Mouse (Mus musculus) forebrain, embryonic 14.5 days (tissue): ENCODE measurements around the gene Tnk2. TPM values are rescaled to one million over a fixed set of nuclear protein-coding genes. Genes with fewer than 3 reads are reported as not detected.
A peak's percentile ranks its signal among the peaks of the same experiment; 100 is the strongest.

ENCODE experiments used
- ATAC-seq: fragments of 200-750 bp; cut with Nextera tagmentation; 2 replicates; pipeline ENCODE4 v1.8.0; 2017; ENCODE audit warnings: mild to moderate bottlenecking, moderate library complexity
- DNase-seq: peaks from one replicate; pipeline ENCODE4 v3.0.0-alpha.2; 2015; ENCODE audit warnings: low spot score
- H3K27ac ChIP-seq: fragments of 300-500 bp; sonication (generic); 2 replicates; pipeline ENCODE4 v1.5.1; 2014; ENCODE audit warnings: low read depth, mild to moderate bottlenecking, control low read depth, low read length, moderate library complexity
- H3K27me3 ChIP-seq: fragments of 300-500 bp; sonication (generic); replicated peaks from 2 replicates; pipeline ENCODE4 v1.6.1; 2014; ENCODE audit warnings: low read length, control low read depth, mixed read lengths; ENCODE audit not compliant: control insufficient read depth, insufficient read depth
- H3K36me3 ChIP-seq: fragments of 300-500 bp; sonication (generic); 2 replicates; pipeline ENCODE4 v1.6.1; 2014; ENCODE audit warnings: low read length, control low read depth; ENCODE audit not compliant: control insufficient read depth, insufficient read depth
- H3K4me1 ChIP-seq: fragments of 300-500 bp; sonication (generic); 2 replicates; pipeline ENCODE4 v1.6.1; 2014; ENCODE audit warnings: antibody characterized with exemption, low read length, control low read depth; ENCODE audit not compliant: control insufficient read depth, insufficient read depth
- H3K4me2 ChIP-seq: fragments of 300-500 bp; sonication (generic); 2 replicates; pipeline ENCODE4 v1.6.1; 2014; ENCODE audit warnings: mild to moderate bottlenecking, control low read depth, low read length
- H3K4me3 ChIP-seq: fragments of 300-500 bp; sonication (generic); 2 replicates; pipeline ENCODE4 v1.5.1; 2014; ENCODE audit warnings: low read depth, low read length, control low read depth
- H3K9ac ChIP-seq: fragments of 300-500 bp; sonication (generic); 2 replicates; pipeline ENCODE4 v1.6.1; 2014; ENCODE audit warnings: mild to moderate bottlenecking, low read length, control low read depth, moderate library complexity
- H3K9me3 ChIP-seq: fragments of 300-500 bp; sonication (generic); replicated peaks from 2 replicates; pipeline ENCODE4 v1.6.1; 2016; ENCODE audit warnings: low read length, control low read depth, mixed read lengths; ENCODE audit not compliant: control insufficient read depth
- WGBS: fragments of 180-500 bp; shearing (Covaris S2); extraction: QIAGEN DNeasy Blood & Tissue Kit; methylation state at CpG from one replicate; pipeline ENCODE4 v1.1.7; 2014; 5-methylcytosine and 5-hydroxymethylcytosine counted together
- polyA plus RNA-seq: library from polyadenylated mRNA; unstranded; fragments of >200 nt; fragmentation: Nextera tagmentation; extraction: Ambion mirVana; gene quantifications from 2 replicates; pipeline ENCODE4 v1.2.1, GENCODE M21; 2014

Tnk2 gene
- polyA plus RNA-seq, 1 experiment from 2014 or later = 11.2 TPM

GRCm38 (mm10) chr16:32713556-32713955 lies 69.9 kb downstream of the Tnk2 start:
- DNase-seq = no peak
- Histone ChIP-seq H3K36me3 (no peaks in the 10 kb centered on the region), H3K4me1 (no peaks in the 10 kb centered on the region), H3K4me3 (no peak overlapping the region), H3K9ac (no peak overlapping the region), H3K27me3 (no peaks in the 10 kb centered on the region), H3K9me3 (no peaks in the 10 kb centered on the region), H3K4me2 (no peak overlapping the region), H3K27ac (no peak overlapping the region)
- 54% methylated on average over 6 of the region's 6 CpGs for WGBS
- ATAC-seq = no peak

- H3K27ac ChIP-seq = no peak overlapping the region
- no peak overlapping the region for H3K9ac ChIP-seq
- no peaks in the 10 kb centered on the region for H3K4me1 ChIP-seq
- no peaks in the 10 kb centered on the region for H3K36me3 ChIP-seq
- no peaks in the 10 kb centered on the region for H3K9me3 ChIP-seq
- no peak overlapping the region for H3K4me2 ChIP-seq
- ATAC-seq = no peak
- H3K4me3 ChIP-seq = no peak overlapping the region
- WGBS = 27% methylated on average over 13 of the region's 13 CpGs
- peak; percentile 28 for DNase-seq
- no peaks in the 10 kb centered on the region for H3K27me3 ChIP-seq
Observed at GRCm38 (mm10) chr16:32715364-32715763, 71.7 kb downstream of the Tnk2 start.

GRCm38 (mm10) chr16:32723163-32723562 lies 79.5 kb downstream of the Tnk2 start:
- Histone ChIP-seq H3K4me2 (no peak overlapping the region), H3K27me3 (no peaks in the 10 kb centered on the region), H3K36me3 (no peaks in the 10 kb centered on the region), H3K27ac (no peak overlapping the region), H3K9me3 (no peaks in the 10 kb centered on the region), H3K9ac (no peak overlapping the region), H3K4me1 (no peaks in the 10 kb centered on the region), H3K4me3 (no peak overlapping the region)
- ATAC-seq (no peak), DNase-seq (no peak)
- WGBS = 88% methylated on average over 7 of the region's 7 CpGs

GRCm38 (mm10) chr16:32723767-32724166 lies 80.1 kb downstream of the Tnk2 start:
- WGBS = 86% methylated on average over 4 of the region's 4 CpGs
- Histone ChIP-seq H3K27me3 (no peaks in the 10 kb centered on the region), H3K4me3 (no peak overlapping the region), H3K4me2 (no peak overlapping the region), H3K9me3 (no peaks in the 10 kb centered on the region), H3K4me1 (no peaks in the 10 kb centered on the region), H3K36me3 (no peaks in the 10 kb centered on the region), H3K9ac (no peak overlapping the region), H3K27ac (no peak overlapping the region)
- ATAC-seq = no peak
- DNase-seq = no peak

- Histone ChIP-seq H3K4me1 (no peaks in the 10 kb centered on the region), H3K36me3 (no peaks in the 10 kb centered on the region), H3K9ac (no peak overlapping the region), H3K27ac (no peak overlapping the region), H3K4me2 (no peak overlapping the region), H3K4me3 (no peak overlapping the region), H3K27me3 (no peaks in the 10 kb centered on the region), H3K9me3 (no peaks in the 10 kb centered on the region)
- 90% methylated on average over 2 of the region's 2 CpGs for WGBS
- DNase-seq = no peak
- no peak for ATAC-seq
Observed at GRCm38 (mm10) chr16:32724259-32724658, 80.6 kb downstream of the Tnk2 start.

- no peak overlapping the region for H3K4me3 ChIP-seq
- H3K36me3 ChIP-seq = no peaks in the 10 kb centered on the region
- DNase-seq (peak; percentile 8), ATAC-seq (no peak)
- H3K4me2 ChIP-seq = no peak overlapping the region
- no peaks in the 10 kb centered on the region for H3K4me1 ChIP-seq
- no peaks in the 10 kb centered on the region for H3K27me3 ChIP-seq
- H3K9ac ChIP-seq = no peak overlapping the region
- no peaks in the 10 kb centered on the region for H3K9me3 ChIP-seq
- no peak overlapping the region for H3K27ac ChIP-seq
Observed at GRCm38 (mm10) chr16:32726501-32726900, 82.8 kb downstream of the Tnk2 start.

GRCm38 (mm10) chr16:32728240-32728639 lies 84.6 kb downstream of the Tnk2 start:
- no peaks in the 10 kb centered on the region for H3K9me3 ChIP-seq
- no peaks in the 10 kb centered on the region for H3K36me3 ChIP-seq
- no peak overlapping the region for H3K27ac ChIP-seq
- no peak overlapping the region for H3K4me3 ChIP-seq
- no peak for ATAC-seq
- H3K4me1 ChIP-seq = no peaks in the 10 kb centered on the region
- DNase-seq = no peak
- H3K9ac ChIP-seq = no peak overlapping the region
- H3K27me3 ChIP-seq = no peaks in the 10 kb centered on the region
- no peak overlapping the region for H3K4me2 ChIP-seq

- no peaks in the 10 kb centered on the region for H3K9me3 ChIP-seq
- no peak overlapping the region for H3K9ac ChIP-seq
- no peak overlapping the region for H3K4me2 ChIP-seq
- H3K4me3 ChIP-seq = no peak overlapping the region
- no peak overlapping the region for H3K27ac ChIP-seq
- H3K27me3 ChIP-seq = no peaks in the 10 kb centered on the region
- no peaks in the 10 kb centered on the region for H3K36me3 ChIP-seq
- no peak for DNase-seq
- ATAC-seq = no peak
- 81% methylated on average over 1 of the region's 1 CpGs for WGBS
- no peaks in the 10 kb centered on the region for H3K4me1 ChIP-seq
Observed at GRCm38 (mm10) chr16:32728730-32729129, 85.1 kb downstream of the Tnk2 start.
